ENCODE assay signal across 13 mouse cellular contexts in the genomic region with DNA sequence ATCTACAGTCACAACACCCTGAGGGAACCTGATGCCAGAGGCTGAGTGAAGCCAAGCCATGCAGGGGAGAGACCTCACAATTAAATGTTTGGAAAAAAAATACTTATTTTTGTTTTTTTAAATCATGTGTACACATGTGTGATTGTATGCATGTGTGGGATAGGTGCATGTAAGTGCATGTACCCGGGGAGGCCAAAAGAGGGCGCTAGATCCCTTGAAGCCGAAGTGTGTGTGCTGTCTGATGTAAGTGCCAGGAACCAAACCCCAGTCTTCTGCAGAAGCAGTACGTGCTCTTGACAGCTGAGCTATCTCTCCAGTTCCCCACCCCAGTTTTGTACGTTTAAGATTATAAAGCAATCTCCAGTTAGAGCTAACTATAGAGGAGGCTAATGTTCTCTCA.
DNase-seq lines count a peak whose midpoint lies in the region; ATAC-seq and TF ChIP-seq lines count a peak whose summit lies in the region.
"Had no signal": no experiment of that assay in that cellular context is flagged by ENCODE, and none has a peak within 500 bp of the region (broad histone marks: within the 10 kb centered on the region; RNA-seq: fewer than 3 reads in every experiment).

No protein-coding gene starts in this region.

- H3K9me3 ChIP-seq in liver, postnatal 0 days (ENCODE audit: low read length), result no peaks in the 10 kb centered on the region
- no peaks in the 10 kb centered on the region for H3K9me3 ChIP-seq in liver, embryonic 11.5 days (ENCODE audit: control insufficient read depth, low read length)
- H3K9me3 ChIP-seq in CH12.LX (replicated peaks; ENCODE audit: low read length), result peaks cover 9% of the 10 kb centered on the region
- H3K9me3 ChIP-seq: embryonic facial prominence, embryonic 12.5 days; kidney, embryonic 15.5 days; limb, embryonic 15.5 days; neural tube, embryonic 15.5 days had no signal

- H3K4me1 ChIP-seq in liver, postnatal 0 days (ENCODE audit: insufficient read depth), result no peaks in the 10 kb centered on the region
- no peaks in the 10 kb centered on the region for H3K4me1 ChIP-seq in liver, embryonic 11.5 days (replicated peaks; ENCODE audit: control insufficient read depth, insufficient read depth, low read length)
- no peaks in the 10 kb centered on the region for H3K4me1 ChIP-seq in CH12.LX (ENCODE audit: control insufficient read depth in 1 of 2, insufficient read depth in 2 of 2)

- H3K36me3 ChIP-seq in liver, postnatal 0 days (replicated peaks; ENCODE audit: insufficient read depth, low read length), result 0 out of 2 replicates have a peak, but pooled peaks cover 7% of the 10 kb centered on the region
- H3K36me3 ChIP-seq in liver, embryonic 11.5 days (ENCODE audit: control insufficient read depth, insufficient read depth, low read length), result no peaks in the 10 kb centered on the region
- H3K36me3 ChIP-seq in CH12.LX (replicated peaks in 1 of 2; ENCODE audit: control insufficient read depth in 1 of 2, insufficient read depth in 1 of 2, low read length in 1 of 2), result peaks cover 29 to 91% of the 10 kb centered on the region in 2 experiments
- H3K36me3 ChIP-seq: embryonic facial prominence, embryonic 12.5 days; kidney, embryonic 15.5 days; limb, embryonic 15.5 days; neural tube, embryonic 15.5 days had no signal

- TF ChIP-seq EP300 in liver, postnatal 0 days (IDR thresholded peaks at IDR 0.05; ENCODE audit: low read depth), result no peak
- TF ChIP-seq EP300 in CH12.LX (IDR thresholded peaks at IDR 0.05; ENCODE audit: low read length), result no peak

- no peak for DNase-seq in gastrocnemius, adult 2 months
- DNase-seq in gastrocnemius, postnatal 25 days, result no peak
- DNase-seq in liver, postnatal 0 days, result no peak
- DNase-seq in liver, embryonic 11.5 days (ENCODE audit: low spot score), result no peak
- no peak for DNase-seq in CH12.LX (ENCODE audit: extremely low read depth)
- peak; percentile 14 for DNase-seq in brain, adult 2 months (ENCODE audit: low read depth, low spot score)
- no peak for DNase-seq in adrenal gland, postnatal 10 days
- DNase-seq in embryo, embryonic 10 days (ENCODE audit: low spot score), result no peak
- DNase-seq: cerebellum, adult 9-10 months had no signal

- H3K4me3 ChIP-seq in gastrocnemius, adult 2 months, result no peak overlapping the region
- no peak overlapping the region for H3K4me3 ChIP-seq in liver, postnatal 0 days (ENCODE audit: low read depth, low read length)
- H3K4me3 ChIP-seq in liver, embryonic 11.5 days (ENCODE audit: low read depth, low read length), result no peak overlapping the region
- no peak overlapping the region for H3K4me3 ChIP-seq in CH12.LX (replicated peaks in 1 of 3; ENCODE audit: low read depth in 2 of 3, low read length in 2 of 3, poor library complexity in 1 of 3)
- H3K4me3 ChIP-seq: embryonic facial prominence, embryonic 12.5 days; kidney, embryonic 15.5 days; limb, embryonic 15.5 days; neural tube, embryonic 15.5 days had no signal

- dilution Hi-C loops in CH12.LX (cut with MboI; ENCODE audit: extremely low pct_ligation_motif_present, extremely low pct_unique_long_range_greater_than_20kb, low sequenced_read_pairs), result no loop called here

- ATAC-seq in liver, postnatal 0 days, result no peak
- no peak for ATAC-seq in liver, embryonic 11.5 days (replicated peaks; ENCODE audit: low FRiP score)

- peak; percentile 26 for TF ChIP-seq RAD21 in CH12.LX (IDR thresholded peaks at IDR 0.05; ENCODE audit: low read depth, low read length)

- no peak overlapping the region for H3K4me2 ChIP-seq in liver, postnatal 0 days (ENCODE audit: low read depth, low read length)
- no peak overlapping the region for H3K4me2 ChIP-seq in liver, embryonic 11.5 days
- H3K4me2 ChIP-seq in CH12.LX (ENCODE audit: insufficient read depth, low read depth, poor library complexity, severe bottlenecking), result no peak overlapping the region
- H3K4me2 ChIP-seq: embryonic facial prominence, embryonic 12.5 days; kidney, embryonic 15.5 days; limb, embryonic 15.5 days; neural tube, embryonic 15.5 days had no signal

- H3K79me2 ChIP-seq in CH12.LX (replicated peaks; ENCODE audit: control insufficient read depth, extremely low read depth, insufficient read depth, poor library complexity, severe bottlenecking), result no peaks in the 10 kb centered on the region

- H3K9ac ChIP-seq in liver, postnatal 0 days (replicated peaks), result no peak overlapping the region
- H3K9ac ChIP-seq in liver, embryonic 11.5 days (ENCODE audit: low read depth, low read length), result no peak overlapping the region
- H3K9ac ChIP-seq in CH12.LX (ENCODE audit: insufficient read depth, low read depth), result no peak overlapping the region
- H3K9ac ChIP-seq: embryonic facial prominence, embryonic 12.5 days; kidney, embryonic 15.5 days; limb, embryonic 15.5 days; neural tube, embryonic 15.5 days had no signal

- no peaks in the 10 kb centered on the region for H3K27me3 ChIP-seq in liver, postnatal 0 days (ENCODE audit: insufficient read depth, low read length)
- no peaks in the 10 kb centered on the region for H3K27me3 ChIP-seq in liver, embryonic 11.5 days (replicated peaks; ENCODE audit: control insufficient read depth, insufficient read depth, low read length)
- H3K27me3 ChIP-seq in CH12.LX (replicated peaks), result no peaks in the 10 kb centered on the region
- H3K27me3 ChIP-seq: embryonic facial prominence, embryonic 12.5 days; kidney, embryonic 15.5 days; limb, embryonic 15.5 days; neural tube, embryonic 15.5 days had no signal

- WGBS in liver, postnatal 0 days (ENCODE audit: insufficient replicate concordance), result 83% methylated on average over 5 of the region's 5 CpGs
- WGBS in liver, embryonic 11.5 days, result 80% methylated on average over 5 of the region's 5 CpGs

- H3K27ac ChIP-seq in gastrocnemius, adult 2 months, result no peak overlapping the region
- H3K27ac ChIP-seq in liver, postnatal 0 days (ENCODE audit: low read depth), result no peak overlapping the region
- H3K27ac ChIP-seq in liver, embryonic 11.5 days (ENCODE audit: low read depth, low read length), result no peak overlapping the region
- no peak overlapping the region for H3K27ac ChIP-seq in CH12.LX (ENCODE audit: insufficient read depth, low read depth)
- H3K27ac ChIP-seq: kidney, embryonic 15.5 days had no signal

- in situ Hi-C loops in CH12.LX (cut with MboI; ENCODE audit: low pct_ligation_motif_present, low pct_unique_long_range_greater_than_20kb, low sequenced_read_pairs), result no loop called here

- intact Hi-C loops in gastrocnemius, adult 2 months (cut with DNase I), result no loop called here

- peak; percentile 42; the same call in 1 of the 2 replicates for TF ChIP-seq CTCF in gastrocnemius, adult 2 months (IDR thresholded peaks at IDR 0.05)
- peak; percentile 38 for TF ChIP-seq CTCF in liver, postnatal 0 days (IDR thresholded peaks at IDR 0.05; ENCODE audit: low read depth)
- peak; percentile 35 to 45; a peak in 3 of 4 replicates for TF ChIP-seq CTCF in CH12.LX (conservative IDR thresholded peaks at IDR 0.05 in 1 of 2, IDR thresholded peaks at IDR 0.05 in 1 of 2; ENCODE audit: low read depth in 2 of 2, low read length in 2 of 2)

- TF ChIP-seq POLR2A in CH12.LX (IDR thresholded peaks at IDR 0.05; ENCODE audit: low read depth, low read length), result no peak

TF ChIP-seq in CH12.LX, 34 proteins besides CTCF, POLR2A, EP300 and RAD21:
- TF ChIP-seq SIN3A (IDR thresholded peaks at IDR 0.05; ENCODE audit: low read length) (no peak), CHD1 (IDR thresholded peaks at IDR 0.05; ENCODE audit: low read depth, low read length) (no peak), ETS1 (conservative IDR thresholded peaks at IDR 0.05; ENCODE audit: low read depth, low read length) (no peak), SMC3 (IDR thresholded peaks at IDR 0.05; ENCODE audit: low read depth, low read length) (peak; percentile 27), JUN (IDR thresholded peaks at IDR 0.05; ENCODE audit: insufficient read depth, low read depth, low read length) (no peak)
